Mouse (Mus musculus) embryonic facial prominence, embryonic 11.5 days (tissue): ENCODE results near the gene Prlr. TPM values are rescaled to one million over a fixed set of nuclear protein-coding genes. Genes with fewer than 3 reads are reported as not detected.

ENCODE experiments used
- ATAC-seq: fragments of 200-750 bp; cut with Nextera tagmentation; replicated peaks from 2 replicates; pipeline ENCODE4 v1.8.0; 2017; ENCODE audit warnings: low read depth; ENCODE audit not compliant: insufficient number of reproducible peaks, low FRiP score, low TSS enrichment
- DNase-seq: peaks from one replicate; pipeline ENCODE4 v3.0.0-alpha.2; 2015; ENCODE audit warnings: low spot score
- H3K27ac ChIP-seq: fragments of 300-500 bp; sonication (generic); replicated peaks from 2 replicates; pipeline ENCODE4 v1.5.1; 2014; ENCODE audit warnings: mild to moderate bottlenecking, low read depth, low read length, control low read depth
- H3K27me3 ChIP-seq: fragments of 300-500 bp; sonication (generic); 2 replicates; pipeline ENCODE4 v1.6.1; 2014; ENCODE audit warnings: mild to moderate bottlenecking, low read length, moderate library complexity, mixed read lengths; ENCODE audit not compliant: control insufficient read depth, insufficient read depth
- H3K36me3 ChIP-seq: fragments of 300-500 bp; sonication (generic); replicated peaks from 2 replicates; pipeline ENCODE4 v1.6.1; 2014; ENCODE audit warnings: low read depth, mild to moderate bottlenecking, low read length, moderate library complexity, mixed read lengths; ENCODE audit not compliant: control insufficient read depth, insufficient read depth
- H3K4me1 ChIP-seq: fragments of 300-500 bp; sonication (generic); 2 replicates; pipeline ENCODE4 v1.6.1; 2014; ENCODE audit warnings: low read length, mixed read lengths; ENCODE audit not compliant: control insufficient read depth, insufficient read depth
- H3K4me2 ChIP-seq: fragments of 300-500 bp; sonication (generic); 2 replicates; pipeline ENCODE4 v1.6.1; 2014; ENCODE audit warnings: low read depth, mild to moderate bottlenecking, control low read depth, low read length, moderate library complexity
- H3K4me3 ChIP-seq: fragments of 300-500 bp; sonication (generic); 2 replicates; pipeline ENCODE4 v1.5.1; 2014; ENCODE audit warnings: low read depth, low read length, control low read depth
- H3K9ac ChIP-seq: fragments of 300-500 bp; sonication (generic); replicated peaks from 2 replicates; pipeline ENCODE4 v1.6.1; 2014; ENCODE audit warnings: mild to moderate bottlenecking, control low read depth, low read length
- H3K9me3 ChIP-seq: fragments of 300-500 bp; sonication (generic); replicated peaks from 2 replicates; pipeline ENCODE4 v1.6.1; 2016; ENCODE audit warnings: mild to moderate bottlenecking, low read length, inconsistent platforms, mixed read lengths; ENCODE audit not compliant: control insufficient read depth
- WGBS: fragments of 180-500 bp; shearing (Covaris S2); extraction: QIAGEN DNeasy Blood & Tissue Kit; methylation state at CpG from one replicate; pipeline ENCODE4 v1.1.7; 2014; 5-methylcytosine and 5-hydroxymethylcytosine counted together
- polyA plus RNA-seq: library from polyadenylated mRNA; unstranded; fragments of >200 nt; fragmentation: Nextera tagmentation; extraction: Ambion mirVana; gene quantifications from 2 replicates; pipeline ENCODE4 v1.2.1, GENCODE M21; 2014

Prlr gene
- polyA plus RNA-seq, 1 experiment from 2014 or later: 0.93 TPM

- 1% methylated on average over 30 of the region's 30 CpGs for WGBS
- Histone ChIP-seq H3K4me2 (peak overlapping the region; percentile 61), H3K4me1 (no peaks in the 10 kb centered on the region), H3K36me3 (no peaks in the 10 kb centered on the region), H3K27ac (no peak overlapping the region), H3K9ac (peak overlapping the region; percentile 40), H3K27me3 (peaks cover 5% of the 10 kb centered on the region; the same call in 1 of the 2 replicates), H3K9me3 (no peaks in the 10 kb centered on the region), H3K4me3 (peak overlapping the region; percentile 32)
- ATAC-seq (peak; percentile 48), DNase-seq (peak; percentile 45)
Measured at GRCm38 (mm10) chr15:10177519-10178130, 587 bp downstream of the Prlr start.

GRCm38 (mm10) chr15:10178131-10178566 is 1.1 kb downstream of the Prlr start:
- WGBS: under 1% methylated on average over 10 of the region's 10 CpGs
- Histone ChIP-seq H3K36me3 (no peaks in the 10 kb centered on the region), H3K4me1 (no peaks in the 10 kb centered on the region), H3K9ac (no peak overlapping the region; the same call in 1 of the 2 replicates), H3K27me3 (peaks cover 5% of the 10 kb centered on the region; the same call in 1 of the 2 replicates), H3K9me3 (no peaks in the 10 kb centered on the region), H3K4me3 (peak overlapping the region; percentile 32), H3K27ac (no peak overlapping the region), H3K4me2 (peak overlapping the region; percentile 61)
- ATAC-seq: no peak
- DNase-seq: peak; percentile 1

- H3K27ac ChIP-seq: no peak overlapping the region
- H3K4me1 ChIP-seq: no peaks in the 10 kb centered on the region
- no peak overlapping the region for H3K4me3 ChIP-seq
- no peak overlapping the region for H3K9ac ChIP-seq
- ATAC-seq (no peak), DNase-seq (no peak)
- H3K36me3 ChIP-seq: no peaks in the 10 kb centered on the region
- no peaks in the 10 kb centered on the region for H3K9me3 ChIP-seq
- H3K4me2 ChIP-seq: no peak overlapping the region
- 89% methylated on average over 4 of the region's 4 CpGs for WGBS
- H3K27me3 ChIP-seq: peaks cover 5% of the 10 kb centered on the region; the same call in 1 of the 2 replicates
Measured at GRCm38 (mm10) chr15:10180694-10181093, 3.7 kb downstream of the Prlr start.

- WGBS: 73% methylated on average over 6 of the region's 6 CpGs
- no peaks in the 10 kb centered on the region for H3K27me3 ChIP-seq
- no peak overlapping the region for H3K4me3 ChIP-seq
- DNase-seq (no peak), ATAC-seq (no peak)
- no peaks in the 10 kb centered on the region for H3K36me3 ChIP-seq
- no peaks in the 10 kb centered on the region for H3K4me1 ChIP-seq
- no peak overlapping the region for H3K4me2 ChIP-seq
- H3K27ac ChIP-seq: no peak overlapping the region
- no peak overlapping the region for H3K9ac ChIP-seq
- H3K9me3 ChIP-seq: no peaks in the 10 kb centered on the region
Measured at GRCm38 (mm10) chr15:10192101-10192630, 15.1 kb downstream of the Prlr start.

- Histone ChIP-seq H3K9ac (no peak overlapping the region), H3K4me1 (no peaks in the 10 kb centered on the region), H3K36me3 (no peaks in the 10 kb centered on the region), H3K4me3 (no peak overlapping the region), H3K27ac (no peak overlapping the region), H3K4me2 (no peak overlapping the region), H3K9me3 (no peaks in the 10 kb centered on the region), H3K27me3 (no peaks in the 10 kb centered on the region)
- DNase-seq (no peak), ATAC-seq (no peak)
- WGBS: 79% methylated on average over 5 of the region's 5 CpGs
Measured at GRCm38 (mm10) chr15:10200991-10201390, 24.0 kb downstream of the Prlr start.

GRCm38 (mm10) chr15:10202504-10203302 is 25.7 kb downstream of the Prlr start:
- ATAC-seq (no peak), DNase-seq (no peak)
- Histone ChIP-seq H3K36me3 (no peaks in the 10 kb centered on the region), H3K4me2 (no peak overlapping the region), H3K4me1 (no peaks in the 10 kb centered on the region), H3K9ac (no peak overlapping the region), H3K4me3 (no peak overlapping the region), H3K9me3 (no peaks in the 10 kb centered on the region), H3K27me3 (no peaks in the 10 kb centered on the region), H3K27ac (no peak overlapping the region)
- WGBS: 95% methylated on average over 7 of the region's 7 CpGs

- Histone ChIP-seq H3K4me3 (no peak overlapping the region), H3K4me1 (no peaks in the 10 kb centered on the region), H3K27me3 (no peaks in the 10 kb centered on the region), H3K9ac (no peak overlapping the region), H3K9me3 (no peaks in the 10 kb centered on the region), H3K27ac (no peak overlapping the region), H3K4me2 (no peak overlapping the region), H3K36me3 (no peaks in the 10 kb centered on the region)
- WGBS: 72% methylated on average over 4 of the region's 4 CpGs
- DNase-seq: no peak
- ATAC-seq: no peak
Measured at GRCm38 (mm10) chr15:10210261-10210770, 33.3 kb downstream of the Prlr start.

GRCm38 (mm10) chr15:10211992-10212391 is 35.0 kb downstream of the Prlr start:
- Histone ChIP-seq H3K27ac (no peak overlapping the region), H3K4me1 (no peaks in the 10 kb centered on the region), H3K27me3 (no peaks in the 10 kb centered on the region), H3K9ac (no peak overlapping the region), H3K36me3 (no peaks in the 10 kb centered on the region), H3K4me2 (no peak overlapping the region), H3K4me3 (no peak overlapping the region), H3K9me3 (no peaks in the 10 kb centered on the region)
- no peak for ATAC-seq
- no peak for DNase-seq
